Mouse (Mus musculus) hindlimb bud, embryonic 11.5 days (tissue): ENCODE measurements around the gene Cd160.

ENCODE experiments used
- DNase-seq: peaks from one replicate; pipeline ENCODE4 v3.0.0-alpha.2; 2012; ENCODE audit warnings: low read depth, low spot score; ENCODE audit errors: extremely low spot score

Gene Cd160

GRCm38 (mm10) chr3:96764528-96764927, 64.6 kb downstream of the Cd160 start:
- DNase-seq: no peak

GRCm38 (mm10) chr3:96759695-96760094, 69.5 kb downstream of the Cd160 start:
- DNase-seq: no peak

GRCm38 (mm10) chr3:96757691-96758090, 71.5 kb downstream of the Cd160 start:
- DNase-seq: no peak

GRCm38 (mm10) chr3:96755935-96756334, 73.2 kb downstream of the Cd160 start:
- no peak for DNase-seq
